Mouse (Mus musculus) G1E (cell line): Measurements from ENCODE around the gene Phf7. TPM values are rescaled to one million over a fixed set of nuclear protein-coding genes. Genes with fewer than 3 reads are reported as not detected.

Experiments used
- ATAC-seq: 2 replicates; pipeline ENCODE4 v1.8.0; 2016; ENCODE audit warnings: mild to moderate bottlenecking; ENCODE audit not compliant: insufficient number of reproducible peaks, poor library complexity, low FRiP score, severe bottlenecking; ENCODE audit errors: extremely low read depth
- DNase-seq: peaks from one replicate; pipeline ENCODE4 v3.0.0; 2012; ENCODE audit warnings: low spot score
- H3K27me3 ChIP-seq: 2 replicates; pipeline ENCODE4 v1.6.1; 2012; ENCODE audit warnings: mild to moderate bottlenecking, low read length, inconsistent platforms; ENCODE audit not compliant: insufficient read depth
- H3K36me3 ChIP-seq: replicated peaks from 2 replicates; pipeline ENCODE3; 2012; ENCODE audit warnings: mild to moderate bottlenecking, inconsistent platforms
- H3K4me1 ChIP-seq: 2 replicates; pipeline ENCODE4 v1.6.1; 2012; ENCODE audit warnings: low read depth, low read length, inconsistent platforms, mixed read lengths; ENCODE audit not compliant: insufficient read depth
- H3K4me3 ChIP-seq: 2 replicates; pipeline ENCODE4 v1.5.1; 2012; ENCODE audit warnings: low read depth, mild to moderate bottlenecking, inconsistent platforms, low read length, moderate library complexity, mixed read lengths
- H3K9me3 ChIP-seq: replicated peaks from 2 replicates; pipeline ENCODE4 v1.6.1; 2012; ENCODE audit warnings: inconsistent platforms
- CTCF ChIP-seq: IDR thresholded peaks from 2 replicates; pipeline ENCODE4 v1.5.1; 2012; ENCODE audit warnings: low read depth, low read length, inconsistent platforms, mixed read lengths
- GATA1 ChIP-seq: IDR thresholded peaks from 2 replicates; pipeline ENCODE4 v1.6.1; 2012; ENCODE audit warnings: borderline replicate concordance, low read length, inconsistent platforms, mixed read lengths
- GATA2 ChIP-seq: IDR thresholded peaks from 2 replicates; pipeline ENCODE4 v1.6.1; 2012; ENCODE audit warnings: low read depth, low read length, inconsistent platforms, borderline replicate concordance
- POLR2AphosphoS5 ChIP-seq: IDR thresholded peaks from 2 replicates; pipeline ENCODE4 v1.6.1; 2012; ENCODE audit warnings: low read depth, low read length, inconsistent platforms; ENCODE audit not compliant: insufficient replicate concordance
- TAL1 ChIP-seq: conservative IDR thresholded peaks from 2 replicates; pipeline ENCODE4 v1.6.1; 2012; ENCODE audit warnings: low read depth, low read length, inconsistent platforms, mixed read lengths
- polyA plus RNA-seq: library from polyadenylated mRNA; stranded (reverse); fragments of >175 nt; gene quantifications from 2 replicates; pipeline ENCODE4 v1.2.3, GENCODE M21; 2012
- total RNA-seq, 2 experiments: library from RNA; stranded (forward) in 1 of 2; stranded (reverse) in 1 of 2; fragments of 200-1000 nt in 1 of 2; fragments of >200 nt in 1 of 2; fragmentation: Nextera tagmentation in 1 of 2; gene quantifications; 2 replicates each; pipeline ENCODE4 v1.2.3; 2014 to 2017

Phf7 gene
- total and polyA plus RNA-seq, 3 experiments, result 1.9 to 11.7 (median 5.8) TPM

- peaks cover 3% of the 10 kb centered on the region for H3K36me3 ChIP-seq
- H3K27me3 ChIP-seq, result peaks cover 58% of the 10 kb centered on the region
- DNase-seq, result peak; percentile 49
- peaks cover 7% of the 10 kb centered on the region for H3K4me1 ChIP-seq
- no peak overlapping the region for H3K4me3 ChIP-seq
- TF ChIP-seq TAL1, result no peak
- TF ChIP-seq GATA2, result no peak
- TF ChIP-seq CTCF, result peak; percentile 76
- TF ChIP-seq GATA1, result no peak
- no peak for TF ChIP-seq POLR2AphosphoS5
- no peaks in the 10 kb centered on the region for H3K9me3 ChIP-seq
- peak; percentile 22 for ATAC-seq
Measured at GRCm38 (mm10) chr14:31233996-31234591, 17.0 kb downstream of the Phf7 start.

- H3K36me3 ChIP-seq, result no peaks in the 10 kb centered on the region
- no peak for TF ChIP-seq GATA1
- TF ChIP-seq CTCF, result no peak
- no peak for TF ChIP-seq GATA2
- ATAC-seq, result no peak
Measured at GRCm38 (mm10) chr14:31233070-31233995, 17.8 kb downstream of the Phf7 start.

GRCm38 (mm10) chr14:31232404-31233069, 18.6 kb downstream of the Phf7 start:
- peaks cover 74% of the 10 kb centered on the region for H3K27me3 ChIP-seq
- no peaks in the 10 kb centered on the region for H3K9me3 ChIP-seq
- DNase-seq, result no peak
- H3K4me3 ChIP-seq, result no peak overlapping the region
- H3K4me1 ChIP-seq, result peaks cover 11% of the 10 kb centered on the region
- no peak for ATAC-seq
- H3K36me3 ChIP-seq, result no peaks in the 10 kb centered on the region
- TF ChIP-seq GATA2 (no peak), GATA1 (no peak)

More at GRCm38 (mm10) chr14:31233070-31233995, 17.8 kb downstream of the Phf7 start:
- no peak overlapping the region for H3K4me3 ChIP-seq
- DNase-seq, result no peak
- H3K9me3 ChIP-seq, result no peaks in the 10 kb centered on the region
- H3K27me3 ChIP-seq, result peaks cover 66% of the 10 kb centered on the region
- peaks cover 11% of the 10 kb centered on the region for H3K4me1 ChIP-seq

GRCm38 (mm10) chr14:31230442-31230841, 20.7 kb downstream of the Phf7 start:
- DNase-seq (no peak), ATAC-seq (no peak)
- H3K27me3 ChIP-seq, result peaks cover 89% of the 10 kb centered on the region
- TF ChIP-seq GATA1 (no peak), TAL1 (no peak), CTCF (no peak), POLR2AphosphoS5 (no peak), GATA2 (no peak)
- H3K4me1 ChIP-seq, result peaks cover 11% of the 10 kb centered on the region
- no peaks in the 10 kb centered on the region for H3K9me3 ChIP-seq
- no peak overlapping the region for H3K4me3 ChIP-seq
- no peaks in the 10 kb centered on the region for H3K36me3 ChIP-seq

GRCm38 (mm10) chr14:31228234-31228633, 22.9 kb downstream of the Phf7 start:
- H3K4me1 ChIP-seq, result peaks cover 3% of the 10 kb centered on the region
- no peaks in the 10 kb centered on the region for H3K9me3 ChIP-seq
- TF ChIP-seq GATA1 (no peak), POLR2AphosphoS5 (no peak), CTCF (no peak), GATA2 (no peak), TAL1 (no peak)
- ATAC-seq (no peak), DNase-seq (no peak)
- H3K4me3 ChIP-seq, result no peak overlapping the region
- peaks cover 91% of the 10 kb centered on the region for H3K27me3 ChIP-seq
- no peaks in the 10 kb centered on the region for H3K36me3 ChIP-seq

- no peak overlapping the region for H3K4me3 ChIP-seq
- TF ChIP-seq CTCF (no peak), TAL1 (no peak), GATA1 (no peak), POLR2AphosphoS5 (no peak), GATA2 (no peak)
- H3K9me3 ChIP-seq, result no peaks in the 10 kb centered on the region
- ATAC-seq, result no peak
- H3K27me3 ChIP-seq, result peaks cover 90% of the 10 kb centered on the region
- H3K36me3 ChIP-seq, result no peaks in the 10 kb centered on the region
- peaks cover 3% of the 10 kb centered on the region for H3K4me1 ChIP-seq
- no peak for DNase-seq
Measured at GRCm38 (mm10) chr14:31226978-31227377, 24.1 kb downstream of the Phf7 start.
